Mouse (Mus musculus) ovary, postnatal 14 days (tissue): ENCODE measurements around the gene Slc48a1.

ENCODE experiments used
- DNase-seq: peaks from one replicate; pipeline ENCODE4 v3.0.0; 2022; ENCODE audit warnings: low spot score

Gene Slc48a1

GRCm38 (mm10) chr15:97807867-97808266 is 29.5 kb downstream of the Slc48a1 start:
- DNase-seq = no peak

DNA sequence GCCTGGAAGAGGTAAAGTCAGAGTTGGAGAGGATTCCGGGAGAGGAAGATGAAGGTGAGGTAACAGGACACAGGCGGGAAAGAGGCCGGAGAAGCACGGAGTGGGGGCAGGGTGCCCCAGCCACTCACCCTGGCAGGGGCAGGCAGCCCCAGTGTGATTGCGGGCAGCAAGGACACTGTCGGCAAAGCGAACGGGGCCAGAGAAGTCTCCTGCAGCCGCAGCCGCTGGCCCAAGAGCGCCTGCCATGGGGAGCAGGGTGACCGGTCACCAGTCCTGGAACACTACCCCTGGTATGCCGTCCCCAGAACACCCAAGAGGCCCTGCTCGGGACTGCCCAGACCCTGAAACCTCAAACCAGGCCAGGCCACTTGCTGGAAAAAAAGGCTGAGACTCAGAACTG is 30.2 kb downstream of the Slc48a1 start:
- DNase-seq = no peak

- DNase-seq = no peak
Measured at GRCm38 (mm10) chr15:97809206-97809605, 30.9 kb downstream of the Slc48a1 start.

DNA sequence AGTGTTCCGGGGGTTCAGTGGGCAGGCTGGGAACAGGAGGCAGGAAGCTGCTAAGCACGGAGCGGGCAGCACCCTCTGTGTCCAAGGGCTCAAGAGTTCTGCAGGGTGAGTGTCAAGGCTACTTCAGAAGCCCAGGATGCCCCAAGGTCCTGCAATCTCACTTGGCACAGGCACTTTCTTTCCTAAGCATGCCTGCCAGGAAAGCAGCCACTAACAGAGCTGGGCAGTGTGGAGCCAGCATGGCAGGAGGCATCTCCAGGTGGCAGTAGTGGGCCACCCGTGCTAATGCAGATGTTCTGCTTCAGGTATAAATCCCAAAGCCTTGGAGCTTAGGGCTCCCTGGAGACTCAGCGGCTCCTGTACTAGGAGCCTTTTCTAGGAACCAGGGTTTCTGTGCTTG is 31.6 kb downstream of the Slc48a1 start:
- no peak for DNase-seq

DNA sequence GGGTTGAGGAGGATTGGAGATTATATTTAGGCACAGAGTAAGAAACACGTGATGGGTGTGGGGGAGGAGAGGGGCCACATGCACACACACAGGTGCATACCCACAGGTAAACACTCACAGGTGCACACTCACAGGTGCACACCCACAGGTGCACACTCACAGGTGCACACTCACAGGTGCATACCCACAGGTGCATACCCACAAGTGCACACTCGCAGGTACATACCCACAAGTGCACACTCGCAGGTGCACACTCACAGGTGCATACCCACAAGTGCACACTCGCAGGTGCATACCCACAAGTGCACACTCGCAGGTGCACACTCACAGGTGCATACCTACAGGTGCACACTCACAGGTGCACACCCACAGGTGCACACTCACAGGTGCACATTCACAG is 32.1 kb downstream of the Slc48a1 start:
- DNase-seq = no peak

- no peak for DNase-seq
Measured at GRCm38 (mm10) chr15:97811307-97811706, 33.0 kb downstream of the Slc48a1 start.

GRCm38 (mm10) chr15:97812126-97812525 is 33.8 kb downstream of the Slc48a1 start:
- DNase-seq = peak; percentile 59

GRCm38 (mm10) chr15:97812875-97813274 is 34.6 kb downstream of the Slc48a1 start:
- no peak for DNase-seq

- no peak for DNase-seq
Measured at GRCm38 (mm10) chr15:97813452-97814204, 35.3 kb downstream of the Slc48a1 start.

- no peak for DNase-seq
Measured at GRCm38 (mm10) chr15:97814703-97815102, 36.4 kb downstream of the Slc48a1 start.

GRCm38 (mm10) chr15:97815254-97815653 is 36.9 kb downstream of the Slc48a1 start:
- DNase-seq = no peak

- DNase-seq = no peak
Measured at GRCm38 (mm10) chr15:97816199-97816994, 38.1 kb downstream of the Slc48a1 start.

- DNase-seq = no peak
Measured at GRCm38 (mm10) chr15:97819937-97820336, 41.6 kb downstream of the Slc48a1 start.

DNA sequence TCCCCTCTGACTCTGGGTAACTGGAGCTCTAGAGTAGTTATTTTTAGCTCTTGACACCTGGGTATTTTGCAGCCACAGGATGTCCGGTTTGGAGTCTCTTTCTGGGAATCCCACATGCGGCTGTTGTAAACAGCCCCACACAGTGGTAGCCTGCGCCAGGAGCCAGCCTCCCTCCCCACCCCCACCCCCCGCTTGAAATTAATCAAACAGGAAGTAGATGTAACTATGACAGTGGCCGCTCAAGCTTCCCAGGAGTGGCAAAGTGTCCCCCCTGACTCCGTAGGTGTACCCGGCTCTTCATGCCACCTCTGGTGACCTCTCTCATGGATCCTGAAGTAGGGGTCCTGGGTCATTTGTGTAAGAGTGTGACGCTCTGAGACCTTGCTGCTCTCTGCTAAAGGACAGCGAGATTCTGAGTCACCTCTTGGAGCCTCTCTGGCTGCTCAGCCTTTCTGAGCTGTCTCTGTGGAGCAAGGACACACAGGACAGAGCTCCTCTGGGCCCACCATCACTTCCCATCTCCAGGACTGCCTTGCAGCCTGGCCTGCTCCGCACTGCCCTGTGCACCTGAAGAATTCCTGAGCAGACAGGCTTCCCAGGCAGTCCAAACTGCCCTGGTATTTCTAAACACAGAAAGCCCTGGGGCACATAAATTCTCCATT is 43.1 kb downstream of the Slc48a1 start:
- no peak for DNase-seq

- no peak for DNase-seq
Measured at GRCm38 (mm10) chr15:97821983-97822363, 43.7 kb downstream of the Slc48a1 start.

DNA sequence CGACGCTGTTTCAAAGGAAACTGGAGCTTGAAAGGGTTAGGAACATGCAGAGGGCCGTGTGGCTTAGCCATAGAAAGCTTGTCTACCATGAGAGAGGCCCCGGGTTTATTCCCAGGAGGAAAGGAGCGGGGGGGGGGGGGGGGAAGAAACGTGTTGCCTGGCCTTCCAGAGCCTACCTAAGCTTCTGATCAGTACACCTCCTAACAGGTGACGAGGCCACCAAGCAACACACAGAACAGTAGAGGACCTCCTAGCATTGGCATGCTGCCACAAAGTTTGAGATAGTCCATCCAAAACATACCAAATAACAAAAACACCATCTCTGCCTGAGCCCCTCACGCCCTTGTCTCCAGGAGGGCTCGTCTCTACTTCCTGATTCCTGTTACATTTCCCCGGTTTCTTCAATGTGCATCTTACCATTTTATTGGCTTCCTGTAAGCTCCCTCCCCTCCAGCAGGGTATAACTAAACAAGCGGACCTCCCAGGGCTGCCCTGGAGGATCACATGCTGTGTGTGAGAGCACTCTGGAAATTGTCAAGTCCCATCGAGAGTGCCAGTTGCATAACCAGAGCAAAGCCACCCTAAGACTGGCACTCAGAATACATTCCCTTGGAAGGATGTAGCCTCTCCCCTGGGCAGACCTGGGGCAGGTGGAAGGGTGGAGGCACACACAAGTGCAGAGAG is 44.4 kb downstream of the Slc48a1 start:
- no peak for DNase-seq

DNA sequence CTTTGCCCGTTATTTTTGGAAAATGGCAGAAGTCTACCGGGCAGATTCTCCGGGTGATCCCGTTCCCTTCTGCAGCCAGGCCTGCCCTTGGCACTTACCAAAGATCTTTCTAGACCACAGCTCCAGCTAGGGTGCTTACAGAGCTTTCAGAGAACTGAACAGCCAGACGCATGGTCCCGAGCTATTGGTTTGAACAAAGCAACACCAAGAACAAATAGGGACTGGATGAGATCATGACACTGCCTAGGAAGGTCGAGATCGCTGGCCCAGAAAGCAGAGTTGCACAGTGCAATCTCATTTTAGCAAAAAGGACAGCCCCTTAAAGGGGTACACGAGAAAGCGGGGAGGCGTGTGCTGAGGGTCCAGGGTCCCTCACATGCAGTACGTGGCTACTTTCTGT is 45.2 kb downstream of the Slc48a1 start:
- DNase-seq = no peak

DNA sequence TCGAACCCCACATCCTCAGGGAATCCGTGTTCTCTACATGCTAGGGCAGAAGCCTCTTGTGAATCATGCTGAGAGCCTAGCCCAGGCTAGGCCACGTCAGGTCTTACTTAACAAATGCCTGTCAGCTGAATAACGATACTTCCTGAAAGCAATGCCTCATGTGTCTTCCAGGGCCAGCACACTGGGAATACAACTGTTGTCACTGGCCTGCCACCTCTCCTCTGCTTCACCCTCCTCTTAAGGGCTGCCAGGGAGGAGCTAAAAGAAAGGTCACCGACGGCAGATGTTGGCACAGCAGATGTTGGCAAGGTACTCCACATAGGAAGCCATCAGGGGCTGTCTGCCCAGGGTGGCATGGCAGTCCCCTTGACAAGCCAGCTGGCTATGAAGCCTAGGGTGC is 45.7 kb downstream of the Slc48a1 start:
- no peak for DNase-seq

GRCm38 (mm10) chr15:97825071-97825940 is 47.0 kb downstream of the Slc48a1 start:
- DNase-seq = peak; percentile 74

GRCm38 (mm10) chr15:97825941-97826587 is 47.7 kb downstream of the Slc48a1 start:
- no peak for DNase-seq
